Mouse (Mus musculus): ENCODE measurements around the gene Cox17. TPM values are rescaled to one million over a fixed set of nuclear protein-coding genes. Genes with fewer than 3 reads are reported as not detected.
A peak's percentile ranks its signal among the peaks of the same experiment; 100 is the strongest.

The Cox17 gene
- total RNA-seq, 2 experiments from 2014 or later, result 131 to 133 TPM

DNA sequence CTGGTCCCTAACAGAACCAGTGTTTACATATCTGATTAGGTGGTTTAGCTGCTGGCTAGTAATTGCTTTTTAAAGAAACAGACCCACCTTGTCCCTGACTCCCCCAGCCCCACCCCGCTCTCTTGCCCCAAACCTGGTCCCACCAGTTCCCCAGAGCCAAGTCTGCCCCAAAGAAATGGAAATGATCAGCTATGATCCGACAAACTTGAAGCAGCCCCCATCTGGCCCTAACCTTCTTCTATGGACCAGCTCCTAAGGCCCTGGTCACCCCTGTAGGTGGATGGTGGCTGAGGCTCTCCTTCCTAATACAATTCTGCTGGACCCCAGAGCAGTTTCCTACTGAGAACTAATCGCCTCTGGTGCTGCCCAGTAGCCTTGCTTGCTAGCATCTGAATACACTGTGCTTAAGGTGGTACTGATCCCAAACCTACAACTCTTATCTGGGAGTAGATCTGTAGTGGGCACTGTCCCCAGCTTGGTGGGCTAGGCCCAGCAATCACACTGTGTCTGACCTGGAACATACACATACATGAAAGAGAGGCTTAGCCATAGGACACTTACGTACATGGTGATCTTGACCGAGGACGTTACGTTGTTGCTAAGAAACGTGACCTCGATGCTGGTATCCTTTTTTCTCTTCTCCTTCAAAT is 53.6 kb downstream of the Cox17 start:
- intact Hi-C loops (cut with DNase I), result no loop called here
- H3K4me3 ChIP-seq, result peak overlapping the region; percentile 31; the same call in 1 of the 2 replicates
- DNase-seq (ENCODE audit: extremely low spot score in 1 of 2, low spot score in 2 of 2), result no peak
- TF ChIP-seq CTCF (IDR thresholded peaks at IDR 0.05), result no peak
- peak overlapping the region; percentile 65 for H3K27ac ChIP-seq

DNA sequence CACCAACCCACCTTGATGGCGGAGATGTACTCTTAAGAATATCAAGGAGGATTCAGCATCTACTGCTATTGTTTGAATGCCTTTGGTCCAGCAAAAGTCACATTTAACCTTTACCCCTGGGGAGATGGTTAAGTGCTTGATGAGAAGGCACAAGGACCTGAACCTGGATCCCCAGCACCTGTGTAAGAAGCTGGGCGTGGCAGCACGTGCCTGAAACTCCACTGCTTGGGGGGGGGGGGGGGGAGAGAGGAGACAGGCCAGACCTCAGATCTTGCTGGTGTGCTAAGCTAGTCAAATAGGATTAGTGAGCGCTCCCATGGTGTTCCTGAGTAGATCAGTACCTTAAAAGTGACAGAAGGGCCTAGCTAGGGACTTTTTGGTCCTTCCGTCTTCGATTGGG is 54.7 kb downstream of the Cox17 start:
- TF ChIP-seq CTCF (IDR thresholded peaks at IDR 0.05), result no peak
- Histone ChIP-seq H3K27ac (no peak overlapping the region), H3K4me3 (no peak overlapping the region)
- DNase-seq (ENCODE audit: extremely low spot score in 1 of 2, low spot score in 2 of 2), result no peak
- intact Hi-C loops (cut with DNase I), result no loop called here

Other genes starting within 250 kb of the Cox17 start
- gene Nr1i2, start 52.2 kb upstream of the Cox17 start, total RNA-seq (2021), result not detected
- 1 to 10 TPM; 1.2 to 1.6 TPM for gene Maats1, start 4.8 kb upstream of the Cox17 start, total RNA-seq (2021)
- not detected for gene Gm21987, start within 50 bp of the Cox17 start, total RNA-seq (2021)
- gene Popdc2, start 15.2 kb downstream of the Cox17 start, total RNA-seq (2021), result 1 to 10 TPM in 1 of 2 experiments, under 1 TPM in 1; 0.51 to 1.5 TPM
- 1 to 10 TPM; 1.5 to 2.5 TPM for gene Pla1a, start 86.2 kb downstream of the Cox17 start, total RNA-seq (2021)
- gene Adprh, start 105.7 kb downstream of the Cox17 start, total RNA-seq (2021), result 10 to 100 TPM; 60.9 to 61.6 TPM
- gene Cd80, start 108.6 kb downstream of the Cox17 start, total RNA-seq (2021), result under 1 TPM; 0.27 to 0.54 TPM
- gene Timmdc1, start 175.7 kb downstream of the Cox17 start, total RNA-seq (2021), result 10 to 100 TPM; 32.2 to 33.4 TPM
- gene Poglut1, start 203.3 kb downstream of the Cox17 start, total RNA-seq (2021), result 10 to 100 TPM; 41.8 to 44.0 TPM
- 10 to 100 TPM; 23.5 to 24.9 TPM for gene Tmem39a, start 211.7 kb downstream of the Cox17 start, total RNA-seq (2021)

Data from left cerebral cortex, adult 2 months (tissue).